Mouse (Mus musculus) lung, embryonic 15.5 days (tissue): ENCODE results near the gene Scimp. TPM values are rescaled to one million over a fixed set of nuclear protein-coding genes. Genes with fewer than 3 reads are reported as not detected.

ENCODE experiments used
- ATAC-seq: fragments of 200-750 bp; cut with Nextera tagmentation; 2 replicates; pipeline ENCODE4 v1.8.0; 2017; ENCODE audit warnings: moderate number of reproducible peaks, borderline replicate concordance; ENCODE audit not compliant: low FRiP score, low TSS enrichment; ENCODE audit errors: extremely low read depth
- H3K27ac ChIP-seq: fragments of 300-500 bp; sonication (generic); 2 replicates; pipeline ENCODE4 v1.5.1; 2015; ENCODE audit warnings: moderate library complexity, mild to moderate bottlenecking, inconsistent platforms
- H3K27me3 ChIP-seq: fragments of 300-500 bp; sonication (generic); 2 replicates; pipeline ENCODE4 v1.6.1; 2015; ENCODE audit warnings: inconsistent platforms
- H3K36me3 ChIP-seq: fragments of 300-500 bp; sonication (generic); 2 replicates; pipeline ENCODE4 v1.6.1; 2015; ENCODE audit warnings: inconsistent platforms
- H3K4me1 ChIP-seq: fragments of 300-500 bp; sonication (generic); 2 replicates; pipeline ENCODE4 v1.6.1; 2015; ENCODE audit warnings: inconsistent platforms
- H3K4me2 ChIP-seq: fragments of 300-500 bp; sonication (generic); 2 replicates; pipeline ENCODE4 v1.6.1; 2015; ENCODE audit warnings: inconsistent platforms, mild to moderate bottlenecking, moderate library complexity
- H3K4me3 ChIP-seq: fragments of 300-500 bp; sonication (generic); 2 replicates; pipeline ENCODE4 v1.5.1; 2015; ENCODE audit warnings: mild to moderate bottlenecking, inconsistent platforms
- H3K9ac ChIP-seq: fragments of 300-500 bp; sonication (generic); 2 replicates; pipeline ENCODE4 v1.6.1; 2015; ENCODE audit warnings: inconsistent platforms
- H3K9me3 ChIP-seq: fragments of 300-500 bp; sonication (generic); 2 replicates; pipeline ENCODE4 v1.6.1; 2016; ENCODE audit warnings: inconsistent platforms
- WGBS: fragments of 180-500 bp; shearing (Covaris S2); methylation state at CpG from one replicate; pipeline ENCODE4 v1.1.7; 2015; 5-methylcytosine and 5-hydroxymethylcytosine counted together
- polyA plus RNA-seq: library from polyadenylated mRNA; unstranded; fragments of >200 nt; fragmentation: Nextera tagmentation; extraction: Ambion mirVana; gene quantifications from 2 replicates; pipeline ENCODE4 v1.2.1, GENCODE M21; 2015

Gene Scimp
- polyA plus RNA-seq, 1 experiment from 2014 or later, result 0.46 TPM

DNA sequence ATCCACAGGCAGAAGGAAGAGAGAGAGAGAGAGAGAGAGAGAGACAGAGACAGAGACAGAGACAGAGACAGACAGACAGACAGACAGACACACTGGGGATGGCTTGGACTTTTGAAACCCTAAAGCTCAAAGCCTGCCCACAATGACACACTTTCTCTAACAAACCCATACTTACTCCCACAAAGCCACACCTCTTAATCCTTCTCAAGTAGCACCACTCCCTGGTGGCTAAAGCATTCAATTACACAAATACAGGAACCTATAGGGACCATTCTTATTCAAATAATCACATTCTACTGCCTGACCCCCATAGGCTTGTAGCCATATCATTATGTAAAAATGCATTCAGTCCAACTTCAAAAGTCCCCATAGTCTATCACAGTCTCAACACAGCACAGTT is 21.0 kb upstream of the Scimp start:
- H3K27me3 ChIP-seq, result no peaks in the 10 kb centered on the region
- H3K4me3 ChIP-seq, result no peak overlapping the region
- no peak overlapping the region for H3K4me2 ChIP-seq
- H3K9me3 ChIP-seq, result no peaks in the 10 kb centered on the region
- no peak overlapping the region for H3K9ac ChIP-seq
- no peaks in the 10 kb centered on the region for H3K36me3 ChIP-seq
- no peaks in the 10 kb centered on the region for H3K4me1 ChIP-seq
- H3K27ac ChIP-seq, result no peak overlapping the region
- no peak for ATAC-seq

DNA sequence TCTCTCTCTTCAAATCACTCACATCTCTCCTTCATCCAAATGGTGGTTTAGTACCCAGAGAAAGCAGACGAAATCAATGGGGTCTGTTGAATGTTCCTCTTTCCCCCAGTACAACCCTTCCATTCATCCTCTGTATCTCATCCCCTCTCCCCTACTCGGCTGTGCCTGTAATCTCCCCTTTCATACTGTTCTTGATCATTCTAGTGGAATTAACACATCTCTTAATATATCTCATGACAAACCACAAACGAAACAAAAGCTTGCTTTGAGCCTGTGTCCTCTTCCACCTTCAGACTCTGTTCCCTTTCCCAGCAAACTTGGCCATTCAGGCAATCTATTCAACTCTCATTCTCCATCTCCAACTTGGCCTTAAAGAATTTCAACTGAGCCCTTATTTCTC is 18.8 kb upstream of the Scimp start:
- H3K27ac ChIP-seq, result no peak overlapping the region
- no peak overlapping the region for H3K4me3 ChIP-seq
- ATAC-seq, result no peak
- no peaks in the 10 kb centered on the region for H3K4me1 ChIP-seq
- H3K27me3 ChIP-seq, result no peaks in the 10 kb centered on the region
- no peak overlapping the region for H3K4me2 ChIP-seq
- H3K9me3 ChIP-seq, result no peaks in the 10 kb centered on the region
- H3K9ac ChIP-seq, result no peak overlapping the region
- 65% methylated on average over 3 of the region's 3 CpGs for WGBS
- H3K36me3 ChIP-seq, result no peaks in the 10 kb centered on the region

DNA sequence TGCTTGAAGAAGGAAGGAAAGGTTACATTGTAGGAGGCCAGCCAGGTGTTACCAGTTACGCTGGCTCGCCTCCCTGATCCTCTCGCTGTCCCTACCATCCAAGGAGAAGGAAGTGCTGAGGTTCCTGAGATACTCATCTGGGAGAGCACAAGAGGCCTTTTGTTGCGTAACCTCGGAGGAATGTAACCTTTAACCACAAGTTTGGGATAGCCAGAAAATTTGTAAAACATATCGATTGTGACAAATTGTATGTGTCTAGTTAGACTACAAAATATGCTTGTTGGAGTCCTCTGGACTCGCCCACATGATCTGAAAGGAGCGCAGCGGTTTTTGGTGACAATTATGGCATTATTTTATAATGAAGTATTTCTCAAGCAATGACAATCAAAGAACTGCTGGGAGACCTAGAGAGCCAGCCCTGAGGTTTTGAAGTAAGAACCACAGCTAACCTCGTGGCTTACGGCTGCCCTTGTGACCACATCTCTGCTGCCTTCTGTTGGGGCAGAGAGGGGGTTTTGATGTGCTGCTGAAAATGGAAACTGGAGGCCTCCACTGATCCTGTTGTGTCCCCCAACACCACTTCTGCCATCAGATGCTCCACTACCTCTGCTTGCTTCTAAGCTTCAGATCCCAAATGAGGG is 16.7 kb upstream of the Scimp start:
- 74% methylated on average over 11 of the region's 11 CpGs for WGBS
- no peak overlapping the region for H3K4me3 ChIP-seq
- no peaks in the 10 kb centered on the region for H3K4me1 ChIP-seq
- no peak overlapping the region for H3K27ac ChIP-seq
- no peaks in the 10 kb centered on the region for H3K9me3 ChIP-seq
- no peak for ATAC-seq
- no peaks in the 10 kb centered on the region for H3K27me3 ChIP-seq
- no peaks in the 10 kb centered on the region for H3K36me3 ChIP-seq
- H3K4me2 ChIP-seq, result no peak overlapping the region
- H3K9ac ChIP-seq, result no peak overlapping the region

DNA sequence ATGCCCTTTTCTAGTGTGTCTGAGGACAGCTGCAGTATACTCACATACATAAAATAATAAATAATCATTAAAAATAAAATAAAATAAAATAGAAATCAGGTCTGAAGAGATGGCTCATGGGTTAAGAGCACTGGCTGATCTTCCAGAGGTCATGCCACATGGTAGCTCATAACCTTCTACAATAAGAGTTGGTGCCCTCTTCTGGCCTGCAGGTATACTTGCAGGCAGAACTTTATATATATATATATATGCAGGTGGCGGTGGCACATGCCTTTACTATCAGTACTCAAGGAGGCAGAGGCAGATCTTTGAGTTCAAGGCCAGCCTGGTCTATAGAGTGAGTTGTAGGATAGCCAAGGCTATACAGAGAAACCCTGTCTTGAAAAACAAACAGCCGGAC is 13.8 kb upstream of the Scimp start:
- no peak for ATAC-seq
- Histone ChIP-seq H3K9ac (no peak overlapping the region), H3K4me2 (no peak overlapping the region), H3K9me3 (no peaks in the 10 kb centered on the region), H3K4me1 (0 out of 2 replicates have a peak, but pooled peaks cover 3% of the 10 kb centered on the region), H3K4me3 (no peak overlapping the region), H3K27ac (no peak overlapping the region), H3K27me3 (no peaks in the 10 kb centered on the region), H3K36me3 (no peaks in the 10 kb centered on the region)
- WGBS, result 79% methylated on average over 2 of the region's 2 CpGs

DNA sequence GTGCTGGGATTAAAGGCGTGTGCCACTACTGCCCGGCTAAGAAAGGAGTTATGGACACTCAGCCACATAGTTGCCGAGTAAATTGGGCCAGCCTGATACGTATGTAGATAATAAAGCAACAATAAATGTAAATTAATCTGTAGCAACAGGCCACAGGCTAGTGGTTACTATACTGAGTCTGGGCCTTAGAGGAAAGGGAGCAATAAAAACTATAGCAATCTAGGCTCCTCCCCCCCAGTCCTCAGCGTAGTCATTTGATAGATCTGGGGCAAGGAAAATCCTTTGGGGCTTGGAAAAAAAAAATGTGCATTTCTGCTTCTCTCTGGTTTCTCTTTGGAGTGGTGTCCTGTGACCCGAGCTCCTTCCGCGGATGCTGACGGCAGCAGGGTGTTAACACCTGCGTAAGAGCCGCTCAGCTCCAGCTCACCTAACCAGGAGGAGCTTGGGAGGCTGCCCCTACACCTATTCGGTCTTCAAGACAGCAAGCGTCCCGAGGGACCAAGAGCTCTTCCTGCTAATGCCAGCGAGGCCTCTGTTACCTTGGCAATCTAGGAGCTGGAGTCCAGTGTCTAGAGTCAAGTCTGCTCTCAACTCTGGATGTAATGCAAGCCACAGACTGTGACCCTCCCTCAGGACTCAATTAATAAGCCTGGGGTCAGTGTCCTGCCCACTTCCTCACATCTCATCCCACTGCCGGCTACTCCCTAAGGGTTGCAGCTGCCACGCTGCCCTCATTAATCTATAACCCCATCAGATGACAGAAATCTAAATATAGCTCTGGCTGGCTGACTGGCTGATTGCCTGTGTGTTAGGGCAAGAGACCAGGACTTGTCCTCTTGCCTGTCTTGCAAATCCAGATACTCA is 9.6 kb upstream of the Scimp start:
- ATAC-seq, result no peak
- H3K4me3 ChIP-seq, result no peak overlapping the region
- WGBS, result 33% methylated on average over 17 of the region's 17 CpGs

DNA sequence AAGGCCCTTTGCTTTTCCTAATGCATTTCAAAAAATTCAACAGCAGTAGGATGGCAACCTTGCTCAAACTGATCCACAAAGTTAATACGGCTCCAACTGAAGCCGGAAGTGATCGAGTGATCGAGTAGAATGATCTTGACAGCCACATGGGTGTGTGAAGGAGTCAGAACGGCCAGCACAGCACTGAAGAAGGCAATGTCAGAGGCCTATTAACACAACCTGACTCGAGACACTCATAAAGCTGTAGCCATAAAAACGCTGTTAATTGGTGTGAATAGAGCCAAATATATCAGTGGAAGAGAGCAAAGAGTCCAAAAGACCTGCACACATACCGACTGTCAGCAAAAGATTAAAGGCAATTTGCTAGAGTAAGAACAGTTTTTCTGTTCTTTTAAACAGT is 7.7 kb upstream of the Scimp start:
- Histone ChIP-seq H3K36me3 (no peaks in the 10 kb centered on the region), H3K4me1 (0 out of 2 replicates have a peak, but pooled peaks cover 3% of the 10 kb centered on the region), H3K27ac (no peak overlapping the region), H3K9ac (no peak overlapping the region), H3K9me3 (no peaks in the 10 kb centered on the region), H3K4me2 (no peak overlapping the region), H3K4me3 (no peak overlapping the region), H3K27me3 (no peaks in the 10 kb centered on the region)
- no peak for ATAC-seq
- 77% methylated on average over 8 of the region's 8 CpGs for WGBS

More for the DNA sequence above, 9.6 kb upstream of the Scimp start:
- H3K9ac ChIP-seq, result no peak overlapping the region
- H3K36me3 ChIP-seq, result no peaks in the 10 kb centered on the region
- H3K27me3 ChIP-seq, result no peaks in the 10 kb centered on the region
- no peaks in the 10 kb centered on the region for H3K9me3 ChIP-seq
- H3K4me1 ChIP-seq, result 0 out of 2 replicates have a peak, but pooled peaks cover 3% of the 10 kb centered on the region
- H3K4me2 ChIP-seq, result no peak overlapping the region
- H3K27ac ChIP-seq, result no peak overlapping the region

DNA sequence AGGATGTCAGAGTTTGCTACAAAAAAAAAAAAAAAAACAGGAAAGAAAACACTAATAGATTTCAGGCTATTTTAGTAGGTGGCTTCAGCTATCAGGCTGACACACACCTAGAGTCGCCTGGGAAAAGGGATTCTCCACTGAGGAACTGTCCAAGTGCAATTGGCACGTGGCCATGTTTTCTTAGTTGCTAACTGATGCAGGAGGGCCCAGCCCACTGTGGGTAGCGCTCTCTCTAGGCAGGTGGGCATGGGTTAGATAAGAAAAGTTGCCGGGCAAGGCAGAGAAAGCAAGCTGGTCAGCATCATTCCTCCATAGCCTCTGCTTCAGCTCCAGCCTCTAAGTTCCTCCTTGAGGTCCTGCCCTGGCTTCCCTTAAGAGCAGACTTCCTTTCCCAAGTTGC is 4.4 kb upstream of the Scimp start:
- Histone ChIP-seq H3K36me3 (no peaks in the 10 kb centered on the region), H3K27ac (no peak overlapping the region), H3K4me3 (no peak overlapping the region), H3K4me1 (no peaks in the 10 kb centered on the region), H3K9ac (no peak overlapping the region), H3K27me3 (no peaks in the 10 kb centered on the region), H3K9me3 (no peaks in the 10 kb centered on the region), H3K4me2 (no peak overlapping the region)
- no peak for ATAC-seq
- 56% methylated on average over 4 of the region's 4 CpGs for WGBS

DNA sequence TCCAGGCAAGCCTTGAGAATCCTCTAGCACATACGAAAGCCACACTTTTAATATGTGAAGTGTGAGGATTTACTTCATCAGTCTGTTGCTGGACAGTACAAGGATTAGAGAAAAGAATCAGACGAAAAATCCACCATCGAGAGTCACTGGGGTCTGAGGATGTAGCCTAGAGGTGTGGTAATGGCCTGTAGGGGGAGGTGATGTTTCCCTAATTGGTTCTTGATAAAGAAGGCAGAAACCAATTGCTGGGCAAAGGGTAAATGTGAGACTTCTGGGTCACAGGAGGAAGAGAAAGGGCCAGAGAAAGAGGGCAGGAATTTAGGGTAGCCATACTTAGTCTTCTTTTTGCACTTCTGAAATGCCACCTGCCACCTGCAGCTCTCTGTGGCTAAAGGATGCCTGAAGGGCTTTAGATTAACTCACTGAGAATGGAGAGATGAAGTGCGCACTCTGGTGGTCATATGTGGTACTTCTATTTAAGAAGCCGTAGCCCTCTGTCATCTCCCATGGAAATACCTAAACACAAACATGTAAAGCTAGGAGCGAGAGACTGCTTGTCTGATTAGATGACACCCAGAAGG is 3.2 kb upstream of the Scimp start:
- Histone ChIP-seq H3K27ac (no peak overlapping the region), H3K4me2 (no peak overlapping the region), H3K4me1 (no peaks in the 10 kb centered on the region), H3K36me3 (no peaks in the 10 kb centered on the region), H3K9me3 (no peaks in the 10 kb centered on the region), H3K9ac (no peak overlapping the region), H3K27me3 (no peaks in the 10 kb centered on the region), H3K4me3 (no peak overlapping the region)
- no peak for ATAC-seq
- 22% methylated on average over 6 of the region's 6 CpGs for WGBS

DNA sequence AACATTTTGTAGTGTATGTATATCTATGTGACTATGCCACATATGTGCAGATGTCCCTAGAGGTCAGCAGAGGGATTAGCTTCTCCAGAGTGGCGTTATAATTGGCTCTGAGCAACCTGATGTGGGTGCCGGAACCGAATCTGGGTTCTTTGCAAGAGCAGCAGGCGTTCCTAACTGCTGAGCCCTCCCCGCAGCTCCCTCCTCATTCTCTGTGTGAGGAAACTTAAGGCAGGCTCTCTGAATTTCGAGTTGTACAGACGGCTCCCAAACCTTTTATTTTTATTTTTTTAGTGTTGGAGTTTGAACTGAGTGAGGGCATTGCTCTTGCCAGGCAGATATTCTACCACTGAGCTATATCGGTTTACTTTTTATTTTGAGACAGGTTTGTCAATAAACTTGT is 2.7 kb upstream of the Scimp start:
- H3K4me2 ChIP-seq, result no peak overlapping the region
- no peak overlapping the region for H3K27ac ChIP-seq
- no peak overlapping the region for H3K9ac ChIP-seq
- 72% methylated on average over 8 of the region's 8 CpGs for WGBS
- no peaks in the 10 kb centered on the region for H3K27me3 ChIP-seq
- H3K9me3 ChIP-seq, result no peaks in the 10 kb centered on the region
- ATAC-seq, result no peak
- H3K4me3 ChIP-seq, result no peak overlapping the region
- no peaks in the 10 kb centered on the region for H3K36me3 ChIP-seq
- H3K4me1 ChIP-seq, result no peaks in the 10 kb centered on the region

DNA sequence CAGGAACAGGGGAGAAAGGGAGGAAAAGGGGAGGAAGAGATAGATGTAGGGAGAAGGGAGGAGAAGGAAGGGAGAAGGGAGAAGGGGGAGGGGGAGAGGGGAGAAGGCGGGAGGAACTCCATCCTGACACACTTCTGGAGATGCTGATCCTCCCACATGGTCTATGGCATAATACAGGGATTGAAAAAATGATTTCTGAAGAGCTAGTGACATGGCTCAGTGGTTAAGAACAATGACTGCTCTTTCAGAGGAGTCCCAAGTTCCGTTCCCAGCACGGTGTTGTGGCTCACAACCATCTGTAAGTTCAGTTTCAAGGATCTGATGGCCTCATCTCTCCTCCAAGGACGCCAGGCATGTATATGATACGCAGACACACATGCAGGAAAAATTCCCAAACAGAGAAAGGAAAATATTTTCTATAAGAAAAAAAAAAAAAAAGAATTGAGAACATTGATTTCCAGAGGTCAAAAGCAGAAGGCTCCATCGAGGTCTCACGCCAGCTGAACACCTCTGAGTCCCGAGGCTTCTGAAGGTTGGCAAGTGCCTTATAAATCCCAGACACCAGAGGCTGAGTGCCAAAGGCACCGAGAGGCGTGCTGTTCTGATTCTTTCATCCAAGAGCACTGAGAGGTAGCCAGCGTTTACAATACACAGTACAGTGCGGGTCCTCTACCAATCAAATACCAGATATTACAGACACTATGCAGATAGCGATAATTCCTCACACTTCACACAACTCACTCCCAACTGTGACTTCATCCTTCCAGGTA is 730 bp downstream of the Scimp start:
- WGBS, result 64% methylated on average over 13 of the region's 13 CpGs
- Histone ChIP-seq H3K9me3 (no peaks in the 10 kb centered on the region), H3K9ac (no peak overlapping the region), H3K4me3 (no peak overlapping the region), H3K4me1 (no peaks in the 10 kb centered on the region), H3K36me3 (no peaks in the 10 kb centered on the region), H3K27ac (no peak overlapping the region), H3K27me3 (no peaks in the 10 kb centered on the region), H3K4me2 (no peak overlapping the region)
- ATAC-seq, result no peak

DNA sequence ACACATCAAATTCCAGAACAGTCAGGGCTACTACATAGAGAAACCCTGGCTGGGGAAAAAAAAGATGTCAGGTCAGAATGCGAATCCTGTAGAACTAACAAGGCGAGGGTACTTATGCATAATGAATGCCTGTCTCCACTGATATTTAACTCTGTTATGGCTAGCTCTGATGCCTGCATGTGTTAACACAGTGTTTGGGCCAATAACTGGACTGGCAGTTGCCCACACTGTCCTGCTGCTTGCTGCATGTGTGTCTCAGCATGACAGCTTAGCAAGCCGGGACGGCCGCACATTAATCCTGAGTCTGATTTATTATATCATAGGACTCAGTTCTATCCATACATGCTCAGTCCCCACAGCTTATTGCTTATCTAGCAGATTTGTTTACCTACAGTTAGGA is 1.3 kb downstream of the Scimp start:
- no peak overlapping the region for H3K9ac ChIP-seq
- WGBS, result 77% methylated on average over 5 of the region's 5 CpGs
- H3K4me1 ChIP-seq, result 0 out of 2 replicates have a peak, but pooled peaks cover under 1% of the 10 kb centered on the region
- H3K27ac ChIP-seq, result no peak overlapping the region
- no peak overlapping the region for H3K4me2 ChIP-seq
- H3K27me3 ChIP-seq, result no peaks in the 10 kb centered on the region
- no peaks in the 10 kb centered on the region for H3K36me3 ChIP-seq
- no peaks in the 10 kb centered on the region for H3K9me3 ChIP-seq
- no peak overlapping the region for H3K4me3 ChIP-seq
- ATAC-seq, result no peak
